9 mouse cellular contexts compared by ENCODE assay signal in genomic region chr8:105345061-105345975, GRCm38 (mm10). TPM values are rescaled to one million over a fixed set of nuclear protein-coding genes. Genes with fewer than 3 reads are reported as not detected.
A peak's percentile ranks its signal among the peaks of the same experiment; 100 is the strongest.
DNase-seq lines count a peak whose midpoint lies in the region; ATAC-seq and TF ChIP-seq lines count a peak whose summit lies in the region.
"Had no signal": no experiment of that assay in that cellular context is flagged by ENCODE, and none has a peak within 500 bp of the region (broad histone marks: within the 10 kb centered on the region; RNA-seq: fewer than 3 reads in every experiment).

No protein-coding gene starts in this region.

- TF ChIP-seq CTCF in lung, adult 2 months (IDR thresholded peaks at IDR 0.05; ENCODE audit: insufficient read depth, low read length) = no peak

- ATAC-seq in forebrain, embryonic 13.5 days = no peak
- ATAC-seq in heart, embryonic 14.5 days (ENCODE audit: insufficient number of reproducible peaks, insufficient read depth, low FRiP score, low read depth) = no peak

- peaks cover 66% of the 10 kb centered on the region for H3K4me1 ChIP-seq in forebrain, embryonic 10.5 days
- H3K4me1 ChIP-seq in forebrain, embryonic 13.5 days = peaks cover 40% of the 10 kb centered on the region
- peaks cover 37 to 54% of the 10 kb centered on the region in 2 experiments for H3K4me1 ChIP-seq in heart, embryonic 14.5 days (ENCODE audit: control insufficient read depth in 2 of 2, insufficient read depth in 2 of 2, low read length in 2 of 2)
- H3K4me1 ChIP-seq in lung, adult 2 months (ENCODE audit: control insufficient read depth, insufficient read depth, low read length) = peaks cover 29% of the 10 kb centered on the region

- H3K4me2 ChIP-seq in forebrain, embryonic 13.5 days = no peak overlapping the region
- peak overlapping the region; percentile 97 for H3K4me2 ChIP-seq in heart, embryonic 14.5 days (ENCODE audit: low read length)

- H3K9me3 ChIP-seq in forebrain, embryonic 10.5 days = no peaks in the 10 kb centered on the region
- H3K9me3 ChIP-seq in forebrain, embryonic 13.5 days (replicated peaks) = no peaks in the 10 kb centered on the region
- no peaks in the 10 kb centered on the region for H3K9me3 ChIP-seq in heart, embryonic 14.5 days (ENCODE audit: control insufficient read depth, low read length)

- peak overlapping the region; percentile 83; the same call in 1 of the 2 replicates for H3K4me3 ChIP-seq in forebrain, embryonic 10.5 days
- H3K4me3 ChIP-seq in forebrain, embryonic 13.5 days = no peak overlapping the region
- no peak overlapping the region for H3K4me3 ChIP-seq in heart, embryonic 14.5 days (ENCODE audit: control insufficient read depth in 1 of 2, insufficient read depth in 1 of 2, low read depth in 1 of 2, low read length in 2 of 2)
- peak overlapping the region; percentile 28 for H3K4me3 ChIP-seq in lung, adult 2 months (replicated peaks; ENCODE audit: extremely low read depth, low read depth, low read length)

- peaks cover 16% of the 10 kb centered on the region for H3K27me3 ChIP-seq in forebrain, embryonic 10.5 days (ENCODE audit: poor library complexity, severe bottlenecking)
- peaks cover 10% of the 10 kb centered on the region; the same call in 1 of the 2 replicates for H3K27me3 ChIP-seq in forebrain, embryonic 13.5 days
- no peaks in the 10 kb centered on the region for H3K27me3 ChIP-seq in heart, embryonic 14.5 days (ENCODE audit: control insufficient read depth, insufficient read depth, low read length)

- TF ChIP-seq POLR2A in lung, adult 2 months (IDR thresholded peaks at IDR 0.05; ENCODE audit: borderline replicate concordance, extremely low read depth, low read depth, low read length) = no peak

- H3K27ac ChIP-seq in forebrain, embryonic 10.5 days = 0 out of 2 replicates have a peak overlapping the region, but pooled peaks have one; percentile 8
- H3K27ac ChIP-seq in forebrain, embryonic 13.5 days = no peak overlapping the region
- H3K27ac ChIP-seq in heart, embryonic 14.5 days (replicated peaks in 1 of 2; ENCODE audit: control insufficient read depth in 1 of 2, insufficient read depth in 1 of 2, low read depth in 2 of 2, low read length in 2 of 2) = peak overlapping the region; percentile 35 to 92; a peak in 3 of 4 replicates

- 0 out of 2 replicates have a peak, but pooled peaks cover 4% of the 10 kb centered on the region for H3K36me3 ChIP-seq in forebrain, embryonic 10.5 days (replicated peaks)
- no peaks in the 10 kb centered on the region for H3K36me3 ChIP-seq in forebrain, embryonic 13.5 days (ENCODE audit: poor library complexity, severe bottlenecking)
- 0 out of 2 replicates have a peak, but pooled peaks cover 5% of the 10 kb centered on the region for H3K36me3 ChIP-seq in heart, embryonic 14.5 days (ENCODE audit: control insufficient read depth, insufficient read depth, low read length)

- WGBS in forebrain, embryonic 10.5 days = 68% methylated on average over 7 of the region's 7 CpGs
- 74% methylated on average over 7 of the region's 7 CpGs for WGBS in forebrain, embryonic 13.5 days
- 36% methylated on average over 7 of the region's 7 CpGs for WGBS in heart, embryonic 14.5 days
- WGBS in lung, adult 2 months = 11% methylated on average over 7 of the region's 7 CpGs

- no peak overlapping the region for H3K9ac ChIP-seq in forebrain, embryonic 13.5 days
- H3K9ac ChIP-seq in heart, embryonic 14.5 days (ENCODE audit: low read length) = peak overlapping the region; percentile 32; the same call in 1 of the 2 replicates

- no peak for DNase-seq in forebrain, embryonic 10.5 days (ENCODE audit: extremely low spot score, low spot score)
- peak; percentile 84 for DNase-seq in MN1 (ENCODE audit: low spot score)
- peak; percentile 44 for DNase-seq in lung, adult 2 months
- no peak for DNase-seq in right cerebral cortex, postnatal 25 days
- no peak for DNase-seq in layer of hippocampus, adult 8-10 months (ENCODE audit: low spot score in 2 of 2)
- DNase-seq in cerebellum, postnatal 10 days = no peak

RNA-seq across cellular contexts. Expression of gene Fhod1, which starts 2.4 kb away (rescaled TPM):
- polyA plus RNA-seq in forebrain, embryonic 10.5 days (2016; fragmentation: Nextera tagmentation; extraction: Ambion mirVana) = 2.1 and 2.2 TPM in 2 replicates
- 0.81 and 0.97 TPM in 2 replicates for polyA plus RNA-seq in forebrain, embryonic 13.5 days (2015; fragmentation: Nextera tagmentation; extraction: Ambion mirVana)
- 2.2 and 2.3 TPM in 2 replicates for polyA plus RNA-seq in heart, embryonic 14.5 days (2014; fragmentation: Nextera tagmentation; extraction: Ambion mirVana)
- 89.2 and 114 TPM in 2 replicates for polyA plus RNA-seq in lung, adult 2 months (2012; rRNA removed)
- 1 to 10 TPM; 2.4 to 6.3 (median 5.2) TPM for total RNA-seq in layer of hippocampus, adult 8-10 months (2022)

RNA-seq across cellular contexts. Expression of gene Slc9a5, which starts 3.3 kb away (rescaled TPM):
- polyA plus RNA-seq in forebrain, embryonic 10.5 days (2016; fragmentation: Nextera tagmentation; extraction: Ambion mirVana) = 5.2 and 5.5 TPM in 2 replicates
- polyA plus RNA-seq in forebrain, embryonic 13.5 days (2015; fragmentation: Nextera tagmentation; extraction: Ambion mirVana) = 4.6 and 5.0 TPM in 2 replicates
- polyA plus RNA-seq in heart, embryonic 14.5 days (2014; fragmentation: Nextera tagmentation; extraction: Ambion mirVana) = 0.90 and 1.3 TPM in 2 replicates
- polyA plus RNA-seq in lung, adult 2 months (2012; rRNA removed) = 7.4 and 8.1 TPM in 2 replicates
- total RNA-seq in layer of hippocampus, adult 8-10 months (2022) = 10 to 100 TPM; 13.9 to 15.4 (median 14.4) TPM

RNA-seq across cellular contexts. Expression of gene Tmem208, which starts 19.2 kb away (rescaled TPM):
- 95.3 and 96.6 TPM in 2 replicates for polyA plus RNA-seq in forebrain, embryonic 10.5 days (2016; fragmentation: Nextera tagmentation; extraction: Ambion mirVana)
- 107 and 109 TPM in 2 replicates for polyA plus RNA-seq in forebrain, embryonic 13.5 days (2015; fragmentation: Nextera tagmentation; extraction: Ambion mirVana)
- 81.1 and 88.6 TPM in 2 replicates for polyA plus RNA-seq in heart, embryonic 14.5 days (2014; fragmentation: Nextera tagmentation; extraction: Ambion mirVana)
- polyA plus RNA-seq in lung, adult 2 months (2012; rRNA removed) = 86.2 and 104 TPM in 2 replicates
- 10 to 100 TPM; 40.2 to 47.2 (median 43.3) TPM for total RNA-seq in layer of hippocampus, adult 8-10 months (2022)

RNA-seq across cellular contexts. Expression of gene Lrrc29, which starts 19.2 kb away (rescaled TPM):
- 1.4 TPM in 2 replicates for polyA plus RNA-seq in forebrain, embryonic 10.5 days (2016; fragmentation: Nextera tagmentation; extraction: Ambion mirVana)
- polyA plus RNA-seq in forebrain, embryonic 13.5 days (2015; fragmentation: Nextera tagmentation; extraction: Ambion mirVana) = 0.61 and 0.94 TPM in 2 replicates
- polyA plus RNA-seq in heart, embryonic 14.5 days (2014; fragmentation: Nextera tagmentation; extraction: Ambion mirVana) = 1.2 and 1.4 TPM in 2 replicates
- polyA plus RNA-seq in lung, adult 2 months (2012; rRNA removed) = 7.6 and 13.2 TPM in 2 replicates
- 10 to 100 TPM in 1 of 4 experiments, 1 to 10 TPM in 3; 6.7 to 10.1 (median 8.7) TPM for total RNA-seq in layer of hippocampus, adult 8-10 months (2022)

RNA-seq across cellular contexts. Expression of gene Plekhg4, which starts 27.8 kb away (rescaled TPM):
- polyA plus RNA-seq in forebrain, embryonic 10.5 days (2016; fragmentation: Nextera tagmentation; extraction: Ambion mirVana) = 0.64 and 1.1 TPM in 2 replicates
- 0.85 and 1.1 TPM in 2 replicates for polyA plus RNA-seq in forebrain, embryonic 13.5 days (2015; fragmentation: Nextera tagmentation; extraction: Ambion mirVana)
- 0.11 and 0.23 TPM in 2 replicates for polyA plus RNA-seq in heart, embryonic 14.5 days (2014; fragmentation: Nextera tagmentation; extraction: Ambion mirVana)
- 0.25 and 0.36 TPM in 2 replicates for polyA plus RNA-seq in lung, adult 2 months (2012; rRNA removed)
- 1 to 10 TPM in 2 of 4 experiments, under 1 TPM in 2; 0.70 to 1.8 (median 0.95) TPM for total RNA-seq in layer of hippocampus, adult 8-10 months (2022)
- total RNA-seq: hematopoietic stem cell, adult 5-6 weeks had no signal

Comparison
In these comparisons a context has a peak if more than half of its experiments do, and no peak if none do; other contexts are left out.
1. H3K4me3 ChIP-seq: peak in forebrain, embryonic 10.5 days (single experiment) and lung, adult 2 months (single experiment); none in forebrain, embryonic 13.5 days (single experiment) and heart, embryonic 14.5 days (0 of 2).
2. DNase-seq: peak in MN1 (single experiment) and lung, adult 2 months (single experiment); none in forebrain, embryonic 10.5 days (single experiment), right cerebral cortex, postnatal 25 days (single experiment), layer of hippocampus, adult 8-10 months (0 of 2) and cerebellum, postnatal 10 days (0 of 2).
3. RNA of gene Fhod1, which starts 2.4 kb away (polyA plus RNA-seq): 89.2 to 114 TPM in lung, adult 2 months; 2.2 to 2.3 TPM in heart, embryonic 14.5 days, 2.1 to 2.2 TPM in forebrain, embryonic 10.5 days and 0.81 to 0.97 TPM in forebrain, embryonic 13.5 days; every median in the first group is over 10 times any median in the second.